Mouse (Mus musculus): ENCODE measurements at regions not wholly inside any gene's neighbourhood (a gene's known extent, or its start where the extent isn't known, plus 50 kb on each side); places are given as distances from the start of the nearest gene placed in this dataset.

DNA sequence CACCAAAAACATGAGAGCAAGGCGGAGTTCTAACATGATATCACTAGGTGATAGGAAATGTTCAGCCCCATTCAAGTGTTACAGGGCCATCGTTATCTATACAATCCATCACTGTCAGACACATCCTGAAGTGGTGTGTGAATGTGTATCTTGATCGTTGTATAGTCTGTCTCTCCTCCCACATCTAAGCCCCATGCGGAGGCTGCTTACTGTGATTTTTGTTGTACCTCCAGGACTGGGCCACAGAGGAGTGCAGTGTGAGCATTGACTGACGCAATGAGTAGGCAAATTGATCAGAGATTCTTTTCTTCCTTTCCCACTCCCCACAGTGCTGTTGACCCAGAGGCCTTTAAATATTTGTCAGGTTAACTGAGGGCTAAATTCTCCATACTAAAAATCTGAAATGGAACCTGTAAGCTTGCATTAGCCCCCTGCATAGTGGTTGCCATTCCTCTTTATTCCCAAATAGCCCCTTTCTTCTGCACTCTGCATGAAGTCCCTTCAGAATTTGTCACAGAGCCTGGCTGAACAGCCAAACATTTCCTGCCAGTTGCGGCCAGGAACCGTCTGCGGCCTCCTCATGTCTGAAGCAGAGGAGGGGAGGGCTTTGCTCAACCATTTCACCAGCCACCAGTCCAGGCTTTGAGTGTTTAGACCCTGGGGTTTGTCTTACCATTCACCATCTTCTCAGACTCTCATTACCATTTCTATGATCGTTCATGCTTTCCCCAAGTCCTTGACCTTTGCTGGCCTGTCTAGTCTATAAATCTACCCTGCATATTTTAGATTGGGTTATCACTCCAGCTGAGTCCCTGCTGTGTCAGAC is 119.3 kb downstream of the Ttc8 start:
- DNase-seq (ENCODE audit: low spot score): peak; percentile 25

GRCm38 (mm10) chr12:99041606-99042005 is 121.2 kb downstream of the Ttc8 start:
- peak; percentile 35 for DNase-seq (ENCODE audit: low spot score)

GRCm38 (mm10) chr12:99042918-99043862 is 122.8 kb downstream of the Ttc8 start:
- no peak for DNase-seq (ENCODE audit: low spot score)

- no peak for DNase-seq (ENCODE audit: low spot score)
These were observed 124.1 kb downstream of the Ttc8 start for GRCm38 (mm10) chr12:99044477-99044876.

DNA sequence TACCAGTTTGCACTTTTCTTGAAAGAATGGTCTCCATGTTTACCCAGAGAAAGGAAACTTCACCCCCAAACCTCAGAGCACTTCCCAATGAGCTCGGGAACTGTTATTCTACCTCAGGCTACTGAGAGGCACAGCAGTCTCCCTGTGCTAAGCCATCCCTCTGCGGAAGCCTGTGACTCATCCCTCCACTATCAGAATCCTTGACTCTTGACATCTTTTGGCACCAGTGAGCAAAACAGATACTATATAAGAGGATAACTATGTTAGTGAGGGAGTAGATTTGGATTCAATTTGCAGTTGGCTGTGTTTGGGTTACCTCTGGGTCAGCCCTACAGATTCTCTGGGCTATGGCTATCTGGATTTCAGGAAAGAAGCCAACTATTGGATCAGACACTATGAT is 130.1 kb downstream of the Ttc8 start:
- no peak for DNase-seq (ENCODE audit: low spot score)

DNA sequence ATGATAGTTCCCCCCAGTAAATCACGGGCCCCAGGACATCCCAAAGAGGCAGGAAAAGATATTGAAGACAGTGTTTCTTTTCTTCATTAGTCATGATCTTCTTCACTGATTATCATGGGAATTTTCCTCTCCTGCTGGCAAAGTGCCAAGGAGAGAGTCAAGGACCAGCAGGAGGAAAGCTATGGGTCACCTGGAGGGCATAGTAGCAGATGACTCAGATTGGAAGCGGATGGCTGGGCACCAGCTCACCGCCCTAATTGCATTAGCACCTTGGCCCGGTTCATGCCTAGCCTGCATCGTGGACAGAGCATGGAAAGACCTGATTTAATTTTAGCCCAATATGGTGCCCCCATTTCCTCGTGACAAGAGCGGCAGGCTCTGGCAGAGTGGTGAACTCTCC is 132.2 kb downstream of the Ttc8 start:
- DNase-seq (ENCODE audit: low spot score): no peak

DNA sequence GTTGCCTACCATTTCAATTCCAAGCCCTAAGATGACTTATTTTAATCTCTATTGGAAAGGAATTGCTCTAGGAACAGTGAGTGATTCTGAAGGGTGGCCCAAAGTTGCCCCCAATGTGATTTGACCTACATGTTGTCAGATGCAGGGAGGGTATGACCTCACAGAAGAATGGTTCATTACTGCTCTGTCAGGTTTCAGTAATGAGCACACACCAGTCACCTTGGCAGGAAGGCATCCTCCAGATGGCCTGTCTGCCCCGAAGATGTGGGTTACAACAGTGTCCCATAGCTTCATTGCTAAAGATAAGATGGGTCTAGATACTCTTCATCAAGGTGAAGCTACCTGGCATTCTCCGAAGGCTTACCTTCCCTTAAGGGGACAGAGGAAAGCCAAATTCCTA is 137.1 kb downstream of the Ttc8 start:
- DNase-seq (ENCODE audit: low spot score): no peak

DNA sequence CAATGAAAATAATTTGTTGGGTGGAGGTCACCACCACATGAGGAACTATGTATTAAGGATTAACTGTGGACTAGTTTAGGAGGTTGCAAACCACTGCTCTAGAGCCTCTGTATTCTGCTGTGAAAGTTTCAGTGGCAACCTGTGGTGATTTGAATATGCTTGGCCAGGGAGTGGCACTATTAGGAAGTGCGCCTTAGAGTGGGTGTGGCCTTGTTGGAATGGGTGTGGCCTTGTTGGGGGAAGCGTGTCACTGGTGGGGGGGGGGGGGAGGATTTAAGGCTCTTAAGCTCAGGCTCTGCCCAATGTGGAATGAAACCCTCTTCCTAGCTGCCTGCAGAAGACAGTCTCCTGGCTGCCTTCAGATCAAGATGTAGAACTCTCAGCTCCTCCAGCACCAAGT is 138.5 kb downstream of the Ttc8 start:
- no peak for DNase-seq (ENCODE audit: low spot score)

DNA sequence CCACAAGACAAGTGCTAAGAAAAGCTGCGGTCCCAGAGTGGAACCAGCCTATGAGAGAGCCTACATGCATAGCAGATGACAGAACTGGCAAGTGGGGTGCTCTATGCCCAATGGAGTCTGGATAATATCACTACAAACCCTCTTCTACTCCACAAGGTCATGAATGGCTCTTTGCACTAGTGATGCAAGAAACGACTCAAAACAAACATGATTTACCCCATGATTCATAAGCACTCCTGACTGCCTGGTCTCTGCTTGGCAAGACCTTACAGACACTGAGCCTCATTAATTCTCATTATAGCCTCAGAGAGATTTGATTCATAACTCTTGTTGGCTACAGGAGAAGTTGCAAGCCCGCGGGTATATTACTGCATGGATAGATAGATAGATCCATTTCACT is 139.1 kb downstream of the Ttc8 start:
- DNase-seq (ENCODE audit: low spot score): no peak

DNA sequence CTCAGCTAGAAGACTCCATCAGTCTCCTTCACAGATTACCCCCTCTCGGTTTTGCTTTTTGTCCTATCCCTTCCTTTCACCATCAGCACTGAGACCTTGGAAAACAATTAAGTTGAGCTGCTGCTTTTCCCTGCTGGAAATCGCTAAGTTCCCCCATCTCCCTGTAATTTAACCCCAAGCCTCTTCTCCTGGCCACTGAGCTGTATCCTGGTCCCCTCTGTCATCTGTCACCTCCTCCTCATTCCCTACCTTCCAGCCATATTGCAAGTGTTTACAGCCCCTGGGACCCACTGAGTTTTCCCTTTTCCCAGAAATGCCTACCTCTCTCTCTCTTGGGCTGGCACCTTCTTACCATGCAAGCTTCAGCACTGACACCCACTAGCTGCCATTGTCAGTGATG is 140.3 kb downstream of the Ttc8 start:
- no peak for DNase-seq (ENCODE audit: low spot score)

- no peak for DNase-seq (ENCODE audit: low spot score)
These were observed 143.1 kb downstream of the Ttc8 start for GRCm38 (mm10) chr12:99063441-99063840.

DNA sequence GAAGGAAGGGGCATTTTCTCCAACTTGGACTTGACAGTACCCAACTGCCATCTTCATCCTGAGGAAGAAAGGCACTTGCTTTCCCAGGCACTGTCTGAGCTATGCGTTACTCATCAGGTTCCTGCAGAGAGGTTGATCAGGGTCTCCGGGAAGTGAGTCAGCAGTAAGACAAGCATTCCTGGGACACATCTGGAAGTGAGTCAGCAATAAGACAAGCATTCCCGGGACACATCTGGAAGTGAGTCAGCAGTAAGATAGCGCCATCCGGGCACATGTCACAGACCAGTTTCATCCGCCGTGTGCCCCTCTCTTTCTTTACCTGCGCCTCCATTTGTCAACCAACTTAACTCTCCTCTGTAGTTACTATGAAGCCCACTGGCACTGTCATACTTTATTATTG is 143.5 kb downstream of the Ttc8 start:
- no peak for DNase-seq (ENCODE audit: low spot score)

- no peak for DNase-seq (ENCODE audit: low spot score)
These were observed 147.6 kb downstream of the Ttc8 start for GRCm38 (mm10) chr12:99067962-99068361.

- no peak for DNase-seq (ENCODE audit: low spot score)
These were observed 153.4 kb downstream of the Ttc8 start for GRCm38 (mm10) chr12:99073766-99074165.

GRCm38 (mm10) chr12:99077366-99077765 is 157.0 kb downstream of the Ttc8 start:
- no peak for DNase-seq (ENCODE audit: low spot score)

DNA sequence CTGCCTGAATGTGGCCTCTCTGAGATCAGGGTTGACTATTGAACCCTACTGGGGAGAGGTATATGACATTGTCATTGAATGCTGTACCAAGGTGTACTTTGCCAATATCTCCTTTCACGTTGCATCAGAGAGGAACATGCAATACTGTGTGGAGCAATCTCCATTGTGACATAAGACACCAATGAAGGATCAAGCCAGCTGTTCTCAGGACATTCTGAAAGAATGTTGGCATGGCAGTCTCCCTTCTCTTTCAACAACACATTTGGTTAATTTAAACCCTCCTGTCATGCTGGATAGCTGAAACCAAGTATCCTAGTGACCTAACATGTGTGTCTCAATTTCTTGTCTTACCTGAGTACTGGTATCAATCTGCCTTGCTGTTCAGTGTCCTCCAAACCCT is 159.5 kb downstream of the Ttc8 start:
- no peak for DNase-seq (ENCODE audit: low spot score)

DNA sequence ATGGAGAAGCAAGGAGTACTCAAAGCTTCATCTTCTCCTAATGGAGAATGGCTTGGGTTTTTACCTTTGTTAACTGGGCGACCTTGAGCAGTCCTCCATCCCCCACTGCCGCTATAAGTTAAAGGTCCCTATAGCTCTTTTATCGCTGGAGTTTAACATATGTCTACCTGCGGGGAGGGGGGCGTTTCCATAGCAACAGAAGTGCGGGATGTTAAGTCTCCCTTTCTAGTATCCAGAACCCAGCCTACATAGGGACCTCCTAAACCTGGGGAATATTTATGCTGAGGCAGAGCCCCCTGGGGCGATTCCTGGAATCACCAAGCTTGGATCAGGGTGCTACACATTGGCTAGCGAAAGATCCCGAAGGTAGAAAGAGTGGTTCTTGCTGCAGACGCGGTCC is 163.2 kb downstream of the Ttc8 start:
- no peak for DNase-seq (ENCODE audit: low spot score)

- peak; percentile 92 for DNase-seq (ENCODE audit: low spot score)
These were observed 163.8 kb downstream of the Ttc8 start for GRCm38 (mm10) chr12:99084144-99084543.

GRCm38 (mm10) chr12:99087286-99087685 is 166.9 kb downstream of the Ttc8 start:
- peak; percentile 28 for DNase-seq (ENCODE audit: low spot score)

GRCm38 (mm10) chr12:99091770-99092169 is 171.4 kb downstream of the Ttc8 start:
- no peak for DNase-seq (ENCODE audit: low spot score)

- DNase-seq (ENCODE audit: low spot score): no peak
These were observed 172.8 kb downstream of the Ttc8 start for GRCm38 (mm10) chr12:99093151-99093550.

- no peak for DNase-seq (ENCODE audit: low spot score)
These were observed 173.6 kb downstream of the Ttc8 start for GRCm38 (mm10) chr12:99093989-99094388.
